Mouse (Mus musculus) Patski (cell line): Measurements from ENCODE around the gene Tppp3. TPM values are rescaled to one million over a fixed set of nuclear protein-coding genes. Genes with fewer than 3 reads are reported as not detected.

ENCODE experiments used
- ATAC-seq: fragments of 100-300 bp; one replicate; pipeline ENCODE4 v1.8.0; 2021
- CTCF ChIA-PET: fragments of 350-600 bp; sonication (Branson Sonifier 250); formaldehyde crosslinking; loops from one replicate; lab custom pipeline; 2022; ENCODE audit warnings: inconsistent platforms; lab: Charles Lee
- POLR2A ChIA-PET: fragments of 350-600 bp; sonication (Branson Sonifier 250); formaldehyde crosslinking; loops from one replicate; lab custom pipeline; 2022; ENCODE audit warnings: antibody characterized with exemption, inconsistent platforms; lab: Charles Lee
- DNase-seq: peaks from one replicate; pipeline ENCODE4 v3.0.0-alpha.2; 2011; ENCODE audit warnings: low read depth, low spot score
- H3K27me3 ChIP-seq: fragments of 371-371 bp; one replicate; pipeline ENCODE4 v1.5.1; 2021
- CTCF ChIP-seq: fragments of 100-300 bp; IDR thresholded peaks from one replicate; pipeline ENCODE4 v1.5.1; 2021
- in situ Hi-C: fragments of 300-500 bp; cut with MboI; formaldehyde crosslinking; loops from 3 replicates; pipeline ENCODE4 v1.11.1; 2018; ENCODE audit warnings: low pct_unique_long_range_greater_than_20kb, mixed read lengths
- polyA plus RNA-seq: library from polyadenylated mRNA; unstranded; gene quantifications from one replicate; pipeline ENCODE4 v1.2.3, GENCODE M21; 2021

Tppp3 gene
- polyA plus RNA-seq, 1 experiment from 2014 or later, result 2.7 TPM

DNA sequence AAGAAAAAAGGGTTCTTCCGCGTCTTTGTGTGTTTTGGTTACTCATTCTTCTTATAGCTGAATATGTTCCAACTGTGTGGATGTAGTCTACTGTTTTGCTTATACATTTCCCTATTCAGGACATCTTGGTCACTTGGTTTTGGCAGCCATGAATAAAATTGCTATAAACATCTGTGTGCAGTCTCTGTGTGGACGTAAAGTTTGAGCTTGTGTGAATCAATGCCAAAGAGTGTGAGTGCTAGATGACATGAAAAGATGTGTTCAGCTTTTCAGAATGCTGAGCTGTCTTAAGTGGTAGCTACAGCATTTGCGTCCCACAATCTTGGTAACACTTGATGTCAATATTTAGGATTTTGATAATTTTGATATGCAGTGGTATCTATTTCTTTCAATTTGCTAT, 51.5 kb downstream of the Tppp3 start:
- POLR2A ChIA-PET, result no interaction called here
- in situ Hi-C loops, result no loop called here
- CTCF ChIA-PET, result interaction anchor here (0.9 kb wide), 1 partner anchor 13 kb away, joined by 3 read pairs; no protein-coding TSS in a partner anchor
- DNase-seq (no peak), ATAC-seq (no peak)
- H3K27me3 ChIP-seq, result peaks cover 63% of the 10 kb centered on the region
- TF ChIP-seq CTCF, result no peak

DNA sequence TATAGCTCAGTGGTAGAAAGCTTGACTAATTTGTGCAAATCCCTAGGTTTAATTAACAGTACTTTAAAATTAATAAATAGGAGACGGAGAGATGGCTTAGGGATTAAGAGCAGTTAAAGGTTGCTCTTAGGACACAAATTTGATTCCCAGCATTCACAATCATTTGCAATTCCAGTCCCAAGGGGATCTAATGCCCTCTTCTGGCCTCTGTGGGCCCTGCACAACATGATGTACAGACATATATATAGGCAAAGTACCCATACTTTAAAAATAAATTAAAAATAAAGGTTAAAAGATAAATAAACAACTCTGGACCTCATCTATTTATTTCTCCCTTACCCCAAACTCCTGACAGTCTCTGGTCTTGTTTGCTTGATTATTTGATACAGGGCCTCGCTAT, 52.3 kb downstream of the Tppp3 start:
- POLR2A ChIA-PET, result interaction anchor here (0.6 kb wide), 1 partner anchor 795 kb away, joined by 3 read pairs; no protein-coding TSS in a partner anchor
- in situ Hi-C loops, result no loop called here
- peak; percentile 63 for TF ChIP-seq CTCF
- peaks cover 63% of the 10 kb centered on the region for H3K27me3 ChIP-seq
- ATAC-seq (no peak), DNase-seq (no peak)
- CTCF ChIA-PET, result interaction anchor here (0.9 to 1.0 kb wide), 2 partner anchors 21 to 47 kb away, joined by 3 to 4 read pairs; no protein-coding TSS in a partner anchor

Other genes starting within 250 kb of the Tppp3 start
- 23.1 TPM for gene D230025D16Rik, start 246.4 kb downstream of the Tppp3 start, polyA plus RNA-seq
- gene B3gnt9, start 216.4 kb downstream of the Tppp3 start, polyA plus RNA-seq, result 2.1 TPM
- gene Tradd, start 206.9 kb downstream of the Tppp3 start, polyA plus RNA-seq, result 22.9 TPM
- 12.6 TPM for gene Fbxl8, start 206.9 kb downstream of the Tppp3 start, polyA plus RNA-seq
- 0.12 TPM for gene Hsf4, start 201.7 kb downstream of the Tppp3 start, polyA plus RNA-seq
- 1.7 TPM for gene Nol3, start 195.4 kb downstream of the Tppp3 start, polyA plus RNA-seq
- gene 4931428F04Rik, start 181.7 kb downstream of the Tppp3 start, polyA plus RNA-seq, result 10.7 TPM
- gene Exoc3l, start 175.4 kb downstream of the Tppp3 start, polyA plus RNA-seq, result 2.4 TPM
- gene E2f4, start 173.9 kb downstream of the Tppp3 start, polyA plus RNA-seq, result 72.6 TPM
- 7.2 TPM for gene Elmo3, start 165.9 kb downstream of the Tppp3 start, polyA plus RNA-seq
- 0.83 TPM for gene Lrrc29, start 145.2 kb downstream of the Tppp3 start, polyA plus RNA-seq
- 64.8 TPM for gene Tmem208, start 145.2 kb downstream of the Tppp3 start, polyA plus RNA-seq
- 41.7 TPM for gene Fhod1, start 123.6 kb downstream of the Tppp3 start, polyA plus RNA-seq
- 11.0 TPM for gene Slc9a5, start 122.7 kb downstream of the Tppp3 start, polyA plus RNA-seq
- 0.77 TPM for gene Plekhg4, start 98.3 kb downstream of the Tppp3 start, polyA plus RNA-seq
- not detected for gene Kctd19, start 58.0 kb downstream of the Tppp3 start, polyA plus RNA-seq
- not detected for gene Lrrc36, start 58.0 kb downstream of the Tppp3 start, polyA plus RNA-seq
- gene Zdhhc1, start 25.4 kb upstream of the Tppp3 start, polyA plus RNA-seq, result 68.3 TPM
- gene Hsd11b2, start 47.2 kb upstream of the Tppp3 start, polyA plus RNA-seq, result 8.2 TPM
- 159 TPM for gene Atp6v0d1, start 94.5 kb upstream of the Tppp3 start, polyA plus RNA-seq
- gene Ripor1, start 133.7 kb upstream of the Tppp3 start, polyA plus RNA-seq, result 84.2 TPM
- gene Ctcf, start 165.0 kb upstream of the Tppp3 start, polyA plus RNA-seq, result 62.5 TPM
- gene Agrp, start 165.9 kb upstream of the Tppp3 start, polyA plus RNA-seq, result 0.30 TPM
- gene Carmil2, start 214.7 kb upstream of the Tppp3 start, polyA plus RNA-seq, result 0.44 TPM
- gene Acd, start 229.6 kb upstream of the Tppp3 start, polyA plus RNA-seq, result 39.2 TPM
- gene Pard6a, start 229.6 kb upstream of the Tppp3 start, polyA plus RNA-seq, result 23.3 TPM
- 1.0 TPM for gene 4933405L10Rik, start 236.1 kb upstream of the Tppp3 start, polyA plus RNA-seq
- 39.5 TPM for gene Enkd1, start 236.7 kb upstream of the Tppp3 start, polyA plus RNA-seq